Mouse (Mus musculus): ENCODE measurements around the gene Snx29.

- no peak for TF ChIP-seq CTCF (IDR thresholded peaks at IDR 0.05; ENCODE audit: insufficient read depth, low read depth, low read length)
- TF ChIP-seq POLR2A (IDR thresholded peaks at IDR 0.05; ENCODE audit: insufficient read depth, low read depth, low read length), result no peak
Measured at GRCm38 (mm10) chr16:11305531-11305930, 17.2 kb upstream of the Snx29 start.
